Mouse (Mus musculus) midbrain, embryonic 11.5 days (tissue): ENCODE measurements around the gene Hist1h2bg. TPM values are rescaled to one million over a fixed set of nuclear protein-coding genes. Genes with fewer than 3 reads are reported as not detected.

Experiments
- ATAC-seq: fragments of 200-750 bp; cut with Nextera tagmentation; 2 replicates; pipeline ENCODE4 v1.8.0; 2017; ENCODE audit warnings: moderate TSS enrichment, moderate library complexity; ENCODE audit not compliant: low FRiP score
- DNase-seq: peaks from one replicate; pipeline ENCODE4 v3.0.0; 2015; ENCODE audit warnings: low spot score; ENCODE audit errors: missing footprints
- H3K27ac ChIP-seq: fragments of 300-500 bp; sonication (generic); 2 replicates; pipeline ENCODE4 v1.5.1; 2014; ENCODE audit warnings: low read depth, low read length
- H3K27me3 ChIP-seq: fragments of 300-500 bp; sonication (generic); 2 replicates; pipeline ENCODE4 v1.6.1; 2014; ENCODE audit warnings: mild to moderate bottlenecking, low read length, moderate library complexity, mixed read lengths; ENCODE audit not compliant: control insufficient read depth, insufficient read depth
- H3K36me3 ChIP-seq: fragments of 300-500 bp; sonication (generic); 2 replicates; pipeline ENCODE4 v1.6.1; 2014; ENCODE audit warnings: mild to moderate bottlenecking, low read length, moderate library complexity, mixed read lengths; ENCODE audit not compliant: control insufficient read depth, insufficient read depth
- H3K4me1 ChIP-seq: fragments of 300-500 bp; sonication (generic); 2 replicates; pipeline ENCODE4 v1.6.1; 2014; ENCODE audit warnings: low read length; ENCODE audit not compliant: control insufficient read depth, insufficient read depth
- H3K4me2 ChIP-seq: fragments of 300-500 bp; sonication (generic); 2 replicates; pipeline ENCODE4 v1.6.1; 2014; ENCODE audit warnings: mild to moderate bottlenecking, moderate library complexity
- H3K4me3 ChIP-seq: fragments of 300-500 bp; sonication (generic); 2 replicates; pipeline ENCODE4 v1.5.1; 2014; ENCODE audit warnings: low read depth, low read length
- H3K9ac ChIP-seq: fragments of 300-500 bp; sonication (generic); 2 replicates; pipeline ENCODE4 v1.6.1; 2014; ENCODE audit warnings: low read length
- H3K9me3 ChIP-seq: fragments of 300-500 bp; sonication (generic); 2 replicates; pipeline ENCODE4 v1.6.1; 2016; ENCODE audit warnings: low read length; ENCODE audit not compliant: control insufficient read depth
- WGBS: fragments of 180-500 bp; shearing (Covaris S2); extraction: QIAGEN DNeasy Blood & Tissue Kit; methylation state at CpG from one replicate; pipeline ENCODE4 v1.1.7; 2014; 5-methylcytosine and 5-hydroxymethylcytosine counted together
- polyA plus RNA-seq: library from polyadenylated mRNA; unstranded; fragments of >200 nt; fragmentation: Nextera tagmentation; extraction: Ambion mirVana; gene quantifications from 2 replicates; pipeline ENCODE4 v1.2.1, GENCODE M21; 2014

Gene Hist1h2bg
- polyA plus RNA-seq, 1 experiment from 2014 or later = 6.2 TPM

DNA sequence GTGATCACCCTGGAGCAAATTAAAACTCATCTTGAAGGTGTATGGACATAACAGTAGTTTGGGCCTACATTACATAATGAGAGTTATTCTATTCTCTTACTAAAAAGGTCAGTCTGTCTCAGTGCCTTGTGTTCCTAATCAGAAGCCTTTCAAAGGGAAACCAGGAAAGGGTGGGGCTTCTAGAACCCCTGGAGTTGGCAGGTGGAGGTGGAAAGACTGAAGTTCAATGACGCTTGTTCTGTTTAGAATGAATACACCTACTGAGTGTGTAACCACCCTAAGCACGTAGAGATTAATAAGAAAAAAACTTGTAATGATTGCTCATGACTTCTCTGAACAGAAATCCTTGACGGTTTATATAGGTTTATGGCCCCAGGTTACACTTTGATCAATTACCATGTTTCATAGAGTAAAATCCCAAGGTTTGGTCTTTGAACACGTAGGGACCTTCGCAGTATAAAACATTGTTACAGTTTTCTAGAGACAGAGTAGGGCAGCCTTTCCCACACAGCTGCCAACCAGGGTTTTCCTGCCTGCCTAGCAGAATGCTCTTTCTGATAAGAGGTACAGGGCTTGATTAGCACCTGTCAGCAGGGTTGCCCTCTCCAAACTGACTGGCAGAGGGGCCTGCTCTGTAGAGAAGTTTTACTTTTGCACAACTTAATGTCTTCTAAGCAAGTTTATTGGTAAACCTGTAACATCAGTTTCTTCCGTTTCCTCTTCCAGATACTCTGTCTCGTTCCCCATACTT lies 24.6 kb downstream of the Hist1h2bg start:
- Histone ChIP-seq H3K4me2 (no peak overlapping the region), H3K36me3 (no peaks in the 10 kb centered on the region), H3K9me3 (no peaks in the 10 kb centered on the region; the same call in 1 of the 2 replicates), H3K4me3 (no peak overlapping the region), H3K27me3 (no peaks in the 10 kb centered on the region), H3K4me1 (no peaks in the 10 kb centered on the region), H3K27ac (no peak overlapping the region), H3K9ac (no peak overlapping the region)
- WGBS = 88% methylated on average over 7 of the region's 7 CpGs
- no peak for DNase-seq
- ATAC-seq = no peak

- 8% methylated on average over 9 of the region's 9 CpGs for WGBS
- no peak overlapping the region for H3K27ac ChIP-seq
- H3K9ac ChIP-seq = no peak overlapping the region
- ATAC-seq (0 out of 2 replicates have a peak, but pooled peaks have one; percentile 35), DNase-seq (peak; percentile 95)
- H3K4me3 ChIP-seq = no peak overlapping the region
- H3K27me3 ChIP-seq = no peaks in the 10 kb centered on the region
- H3K36me3 ChIP-seq = no peaks in the 10 kb centered on the region
- H3K4me2 ChIP-seq = no peak overlapping the region
- H3K4me1 ChIP-seq = no peaks in the 10 kb centered on the region
- H3K9me3 ChIP-seq = no peaks in the 10 kb centered on the region
Observed at GRCm38 (mm10) chr13:23597957-23598356, 26.8 kb downstream of the Hist1h2bg start.

DNA sequence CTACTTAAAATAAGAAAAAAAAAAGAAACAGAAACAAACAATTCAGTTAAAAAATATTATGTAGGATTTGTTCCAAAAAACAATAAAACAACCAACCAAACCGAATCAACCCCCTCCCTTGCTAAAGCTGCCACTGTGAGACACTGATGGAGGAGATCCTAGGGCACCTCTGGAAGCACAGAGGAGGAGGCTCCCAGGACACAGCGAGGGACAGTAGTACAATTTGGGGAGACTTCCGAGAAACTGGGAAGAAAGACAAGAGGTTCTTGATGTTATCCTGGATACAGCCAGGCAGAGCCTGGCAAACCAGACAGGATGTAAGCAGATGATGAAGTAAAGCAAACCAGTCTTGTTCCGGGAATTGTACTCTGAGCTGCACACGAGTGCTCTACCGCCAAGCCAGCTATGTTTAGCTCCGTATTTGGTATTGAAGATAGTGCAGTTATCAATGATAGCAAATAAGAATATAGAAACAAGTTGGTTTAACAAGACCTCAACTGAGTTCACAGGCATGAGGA lies 32.0 kb downstream of the Hist1h2bg start:
- no peak for DNase-seq
- no peaks in the 10 kb centered on the region for H3K4me1 ChIP-seq
- H3K36me3 ChIP-seq = no peaks in the 10 kb centered on the region
- no peak overlapping the region for H3K4me3 ChIP-seq
- ATAC-seq = no peak
- H3K9me3 ChIP-seq = no peaks in the 10 kb centered on the region
- H3K27me3 ChIP-seq = no peaks in the 10 kb centered on the region
- no peak overlapping the region for H3K4me2 ChIP-seq
- WGBS = 82% methylated on average over 7 of the region's 7 CpGs
- H3K9ac ChIP-seq = no peak overlapping the region
- no peak overlapping the region for H3K27ac ChIP-seq

DNA sequence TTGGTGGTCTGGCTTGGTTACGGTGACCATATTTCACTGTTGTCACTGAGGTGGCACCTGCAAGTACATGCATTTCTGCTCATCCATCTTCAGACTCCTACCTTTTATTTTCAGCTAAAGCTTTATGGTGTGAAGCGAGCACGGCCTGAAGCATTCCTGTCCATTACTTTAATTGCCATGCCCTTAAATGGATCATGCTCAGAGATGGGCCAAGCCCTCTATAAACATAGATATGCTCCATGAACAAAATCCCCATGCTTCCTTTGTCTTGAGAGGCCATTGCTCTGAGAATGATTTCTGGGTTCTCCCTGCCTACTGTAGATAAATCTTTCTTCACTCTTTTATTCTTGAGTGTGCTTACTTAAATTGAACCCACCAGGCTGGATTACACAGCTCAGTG lies 33.3 kb downstream of the Hist1h2bg start:
- Histone ChIP-seq H3K4me2 (no peak overlapping the region), H3K27ac (no peak overlapping the region), H3K4me1 (no peaks in the 10 kb centered on the region), H3K36me3 (no peaks in the 10 kb centered on the region), H3K4me3 (no peak overlapping the region), H3K27me3 (no peaks in the 10 kb centered on the region), H3K9me3 (no peaks in the 10 kb centered on the region), H3K9ac (no peak overlapping the region)
- no peak for ATAC-seq
- WGBS = 93% methylated on average over 3 of the region's 3 CpGs
- no peak for DNase-seq

DNA sequence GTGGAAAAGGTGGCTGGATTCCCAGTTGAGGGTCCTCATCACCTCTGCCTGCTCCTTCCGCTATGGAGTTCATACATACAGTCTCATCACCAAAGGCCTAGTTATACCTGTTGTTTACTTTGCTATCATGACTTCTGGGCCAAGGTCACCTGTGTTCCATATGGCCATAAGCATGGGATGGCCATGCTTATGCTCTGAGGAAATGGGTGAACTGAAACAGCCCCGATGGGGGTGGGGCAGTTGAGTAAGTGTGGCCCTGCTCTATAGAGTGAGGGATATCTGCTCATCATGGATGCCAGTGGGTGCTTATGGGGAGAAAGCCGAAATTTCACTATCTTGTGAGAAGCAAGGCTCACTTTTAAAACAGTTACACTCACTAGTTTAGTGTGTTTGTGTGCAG lies 33.9 kb downstream of the Hist1h2bg start:
- ATAC-seq (no peak), DNase-seq (no peak)

DNA sequence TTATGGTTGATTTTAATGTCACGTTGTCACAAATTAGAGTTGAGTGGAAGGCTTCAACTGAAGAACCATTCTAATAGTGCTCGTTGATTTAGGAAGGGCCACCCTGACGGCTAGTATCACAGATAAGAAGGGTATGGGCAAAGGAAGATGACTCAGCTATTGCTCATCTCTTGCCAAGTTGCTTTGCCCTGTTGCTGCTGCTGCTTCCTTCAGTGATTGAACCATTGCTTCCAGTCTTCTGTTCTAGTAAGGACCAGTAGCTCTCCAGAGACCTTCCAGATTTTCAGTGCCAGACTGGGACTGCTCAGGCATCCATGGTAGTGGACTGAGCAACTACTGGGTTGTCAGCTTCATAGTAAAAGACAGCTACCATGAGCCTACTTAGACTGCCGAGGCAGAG lies 38.0 kb downstream of the Hist1h2bg start:
- WGBS = 89% methylated on average over 4 of the region's 4 CpGs
- DNase-seq (no peak), ATAC-seq (no peak)
- Histone ChIP-seq H3K9ac (no peak overlapping the region), H3K4me1 (no peaks in the 10 kb centered on the region), H3K27me3 (no peaks in the 10 kb centered on the region), H3K36me3 (no peaks in the 10 kb centered on the region), H3K4me2 (no peak overlapping the region), H3K27ac (no peak overlapping the region), H3K9me3 (no peaks in the 10 kb centered on the region), H3K4me3 (no peak overlapping the region)

More for the DNA sequence above, 33.9 kb downstream of the Hist1h2bg start:
- 95% methylated on average over 3 of the region's 3 CpGs for WGBS
- Histone ChIP-seq H3K9me3 (no peaks in the 10 kb centered on the region), H3K4me3 (no peak overlapping the region), H3K4me2 (no peak overlapping the region), H3K4me1 (no peaks in the 10 kb centered on the region), H3K9ac (no peak overlapping the region), H3K36me3 (no peaks in the 10 kb centered on the region), H3K27ac (no peak overlapping the region), H3K27me3 (no peaks in the 10 kb centered on the region)

GRCm38 (mm10) chr13:23609844-23610243 lies 38.6 kb downstream of the Hist1h2bg start:
- H3K27me3 ChIP-seq = no peaks in the 10 kb centered on the region
- DNase-seq = no peak

DNA sequence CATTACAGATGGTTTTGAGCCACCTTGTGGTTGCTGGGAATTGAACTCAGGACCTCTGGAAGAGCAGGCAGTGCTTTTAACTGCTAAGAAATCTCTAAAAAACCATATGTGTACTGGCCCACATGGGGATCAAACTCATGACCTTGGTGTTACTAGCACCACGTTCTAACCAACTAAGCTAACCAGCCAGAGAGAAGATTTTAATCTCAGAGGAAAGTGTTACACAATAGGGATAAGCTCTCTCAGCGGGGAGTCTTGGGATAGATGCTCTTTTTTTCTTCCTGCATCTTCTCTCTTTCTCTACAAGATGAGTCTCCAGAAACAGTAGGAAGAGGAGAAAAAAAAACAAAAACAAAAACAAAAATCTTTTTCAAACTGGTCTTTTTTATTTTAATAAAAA lies 39.2 kb downstream of the Hist1h2bg start:
- no peak for DNase-seq
- no peak overlapping the region for H3K4me3 ChIP-seq

More at GRCm38 (mm10) chr13:23609844-23610243, 38.6 kb downstream of the Hist1h2bg start:
- H3K27ac ChIP-seq = no peak overlapping the region
- no peaks in the 10 kb centered on the region for H3K9me3 ChIP-seq
- H3K9ac ChIP-seq = no peak overlapping the region
- no peaks in the 10 kb centered on the region for H3K36me3 ChIP-seq
- H3K4me2 ChIP-seq = no peak overlapping the region
- H3K4me3 ChIP-seq = no peak overlapping the region
- ATAC-seq = no peak
- no peaks in the 10 kb centered on the region for H3K4me1 ChIP-seq

DNA sequence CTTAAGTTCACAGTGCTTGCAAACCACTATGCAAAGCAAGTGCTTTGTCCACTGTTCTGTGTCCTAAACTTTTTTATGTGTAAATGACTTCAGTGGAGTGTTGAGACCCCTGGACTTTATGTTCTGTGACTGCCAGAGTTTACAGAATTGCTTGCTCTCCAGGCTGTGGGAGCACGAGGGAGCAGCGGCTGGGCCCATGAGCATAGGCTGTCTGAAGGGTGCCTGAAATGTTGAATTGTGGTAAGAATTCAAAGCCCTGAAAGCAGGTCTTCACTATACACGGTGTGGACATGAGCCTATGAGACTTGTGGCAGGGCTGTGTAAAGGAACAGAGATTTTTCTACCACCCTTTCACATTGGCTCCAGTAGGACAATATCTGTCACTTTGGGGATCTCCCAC lies 40.4 kb downstream of the Hist1h2bg start:
- DNase-seq (no peak), ATAC-seq (no peak)
- Histone ChIP-seq H3K4me1 (no peaks in the 10 kb centered on the region), H3K27ac (no peak overlapping the region), H3K4me2 (no peak overlapping the region), H3K9ac (no peak overlapping the region), H3K4me3 (no peak overlapping the region), H3K9me3 (no peaks in the 10 kb centered on the region), H3K27me3 (no peaks in the 10 kb centered on the region), H3K36me3 (no peaks in the 10 kb centered on the region)
- 85% methylated on average over 3 of the region's 3 CpGs for WGBS

More for the DNA sequence above, 39.2 kb downstream of the Hist1h2bg start:
- Histone ChIP-seq H3K9ac (no peak overlapping the region), H3K4me2 (no peak overlapping the region), H3K9me3 (no peaks in the 10 kb centered on the region), H3K36me3 (no peaks in the 10 kb centered on the region), H3K27ac (no peak overlapping the region), H3K4me1 (no peaks in the 10 kb centered on the region), H3K27me3 (no peaks in the 10 kb centered on the region)
- WGBS = 58% methylated on average over 2 of the region's 2 CpGs
- no peak for ATAC-seq
